Mouse (Mus musculus) forebrain, embryonic 16.5 days (tissue): Measurements from ENCODE around the gene Wnt5b. TPM values are rescaled to one million over a fixed set of nuclear protein-coding genes. Genes with fewer than 3 reads are reported as not detected.

ENCODE experiments used
- ATAC-seq: fragments of 200-750 bp; cut with Nextera tagmentation; 2 replicates; pipeline ENCODE4 v1.8.0; 2017; ENCODE audit warnings: mild to moderate bottlenecking, moderate library complexity
- H3K27ac ChIP-seq: fragments of 300-500 bp; sonication (generic); 2 replicates; pipeline ENCODE4 v1.5.1; 2014; ENCODE audit warnings: low read length, control low read depth
- H3K27me3 ChIP-seq: fragments of 300-500 bp; sonication (generic); replicated peaks from 2 replicates; pipeline ENCODE4 v1.6.1; 2014; ENCODE audit warnings: low read length; ENCODE audit not compliant: control insufficient read depth, insufficient read depth
- H3K36me3 ChIP-seq: fragments of 300-500 bp; sonication (generic); 2 replicates; pipeline ENCODE4 v1.6.1; 2014; ENCODE audit not compliant: control insufficient read depth, insufficient read depth
- H3K4me1 ChIP-seq: fragments of 300-500 bp; sonication (generic); replicated peaks from 2 replicates; pipeline ENCODE4 v1.6.1; 2014; ENCODE audit warnings: low read length; ENCODE audit not compliant: control insufficient read depth, insufficient read depth
- H3K4me2 ChIP-seq: fragments of 300-500 bp; sonication (generic); 2 replicates; pipeline ENCODE4 v1.6.1; 2014; ENCODE audit warnings: mild to moderate bottlenecking, low read length, control low read depth
- H3K4me3 ChIP-seq: fragments of 300-500 bp; sonication (generic); replicated peaks from 2 replicates; pipeline ENCODE4 v1.5.1; 2014; ENCODE audit warnings: mild to moderate bottlenecking, low read length, control low read depth
- H3K9ac ChIP-seq: fragments of 300-500 bp; sonication (generic); replicated peaks from 2 replicates; pipeline ENCODE4 v1.6.1; 2014; ENCODE audit warnings: low read depth, low read length, control low read depth
- H3K9me3 ChIP-seq: fragments of 300-500 bp; sonication (generic); 2 replicates; pipeline ENCODE4 v1.6.1; 2016; ENCODE audit warnings: low read length; ENCODE audit not compliant: control insufficient read depth
- WGBS: fragments of 180-500 bp; shearing (Covaris S2); extraction: QIAGEN DNeasy Blood & Tissue Kit; methylation state at CpG from one replicate; pipeline ENCODE4 v1.1.7; 2014; 5-methylcytosine and 5-hydroxymethylcytosine counted together
- polyA plus RNA-seq: library from polyadenylated mRNA; unstranded; fragments of >200 nt; fragmentation: Nextera tagmentation; extraction: Ambion mirVana; gene quantifications from 2 replicates; pipeline ENCODE4 v1.2.1, GENCODE M21; 2015

Gene Wnt5b
- polyA plus RNA-seq, 1 experiment from 2014 or later, result 2.2 TPM

- 60% methylated on average over 6 of the region's 6 CpGs for WGBS
- no peaks in the 10 kb centered on the region for H3K36me3 ChIP-seq
- ATAC-seq, result no peak
Observed at GRCm38 (mm10) chr6:119407818-119408217, 136.3 kb downstream of the Wnt5b start.

GRCm38 (mm10) chr6:119406528-119406927 is 137.6 kb downstream of the Wnt5b start:
- no peaks in the 10 kb centered on the region for H3K36me3 ChIP-seq
- ATAC-seq, result no peak
- no peaks in the 10 kb centered on the region for H3K4me1 ChIP-seq
- no peak overlapping the region for H3K4me2 ChIP-seq
- H3K9me3 ChIP-seq, result no peaks in the 10 kb centered on the region
- no peak overlapping the region for H3K4me3 ChIP-seq
- H3K9ac ChIP-seq, result no peak overlapping the region
- no peak overlapping the region for H3K27ac ChIP-seq
- no peaks in the 10 kb centered on the region for H3K27me3 ChIP-seq
- 91% methylated on average over 8 of the region's 8 CpGs for WGBS

More at GRCm38 (mm10) chr6:119407818-119408217, 136.3 kb downstream of the Wnt5b start:
- H3K27ac ChIP-seq, result no peak overlapping the region
- no peaks in the 10 kb centered on the region for H3K27me3 ChIP-seq
- H3K9ac ChIP-seq, result no peak overlapping the region
- no peaks in the 10 kb centered on the region for H3K9me3 ChIP-seq
- H3K4me2 ChIP-seq, result no peak overlapping the region
- no peak overlapping the region for H3K4me3 ChIP-seq
- no peaks in the 10 kb centered on the region for H3K4me1 ChIP-seq

GRCm38 (mm10) chr6:119405310-119405709 is 138.8 kb downstream of the Wnt5b start:
- H3K9me3 ChIP-seq, result no peaks in the 10 kb centered on the region
- no peaks in the 10 kb centered on the region for H3K4me1 ChIP-seq
- H3K4me2 ChIP-seq, result no peak overlapping the region
- H3K27ac ChIP-seq, result no peak overlapping the region
- H3K36me3 ChIP-seq, result no peaks in the 10 kb centered on the region
- no peaks in the 10 kb centered on the region for H3K27me3 ChIP-seq
- ATAC-seq, result no peak
- no peak overlapping the region for H3K9ac ChIP-seq
- 84% methylated on average over 7 of the region's 7 CpGs for WGBS
- no peak overlapping the region for H3K4me3 ChIP-seq

- 93% methylated on average over 4 of the region's 4 CpGs for WGBS
- ATAC-seq, result no peak
Observed at GRCm38 (mm10) chr6:119404854-119405253, 139.3 kb downstream of the Wnt5b start.

GRCm38 (mm10) chr6:119402976-119403375 is 141.2 kb downstream of the Wnt5b start:
- Histone ChIP-seq H3K27me3 (no peaks in the 10 kb centered on the region), H3K4me1 (no peaks in the 10 kb centered on the region), H3K9me3 (no peaks in the 10 kb centered on the region), H3K4me2 (no peak overlapping the region), H3K9ac (no peak overlapping the region), H3K4me3 (no peak overlapping the region), H3K36me3 (no peaks in the 10 kb centered on the region), H3K27ac (no peak overlapping the region)
- WGBS, result 92% methylated on average over 3 of the region's 3 CpGs
- no peak for ATAC-seq

More at GRCm38 (mm10) chr6:119404854-119405253, 139.3 kb downstream of the Wnt5b start:
- Histone ChIP-seq H3K9me3 (no peaks in the 10 kb centered on the region), H3K36me3 (no peaks in the 10 kb centered on the region), H3K27ac (no peak overlapping the region), H3K4me1 (no peaks in the 10 kb centered on the region), H3K27me3 (no peaks in the 10 kb centered on the region), H3K9ac (no peak overlapping the region), H3K4me3 (no peak overlapping the region), H3K4me2 (no peak overlapping the region)

- H3K4me2 ChIP-seq, result no peak overlapping the region
- no peaks in the 10 kb centered on the region for H3K9me3 ChIP-seq
- H3K27ac ChIP-seq, result no peak overlapping the region
- H3K9ac ChIP-seq, result no peak overlapping the region
- no peaks in the 10 kb centered on the region for H3K36me3 ChIP-seq
- 87% methylated on average over 8 of the region's 8 CpGs for WGBS
- no peaks in the 10 kb centered on the region for H3K4me1 ChIP-seq
- H3K27me3 ChIP-seq, result no peaks in the 10 kb centered on the region
- no peak overlapping the region for H3K4me3 ChIP-seq
- ATAC-seq, result no peak
Observed at GRCm38 (mm10) chr6:119401545-119402304, 142.4 kb downstream of the Wnt5b start.

GRCm38 (mm10) chr6:119400649-119401048 is 143.5 kb downstream of the Wnt5b start:
- 93% methylated on average over 3 of the region's 3 CpGs for WGBS
- Histone ChIP-seq H3K9me3 (no peaks in the 10 kb centered on the region), H3K4me1 (no peaks in the 10 kb centered on the region), H3K4me3 (no peak overlapping the region), H3K27ac (no peak overlapping the region), H3K9ac (no peak overlapping the region), H3K27me3 (no peaks in the 10 kb centered on the region), H3K4me2 (no peak overlapping the region), H3K36me3 (no peaks in the 10 kb centered on the region)
- no peak for ATAC-seq

- Histone ChIP-seq H3K36me3 (no peaks in the 10 kb centered on the region), H3K4me2 (no peak overlapping the region), H3K4me1 (no peaks in the 10 kb centered on the region), H3K4me3 (no peak overlapping the region), H3K9ac (no peak overlapping the region), H3K27me3 (no peaks in the 10 kb centered on the region), H3K9me3 (no peaks in the 10 kb centered on the region), H3K27ac (no peak overlapping the region)
- WGBS, result 92% methylated on average over 3 of the region's 3 CpGs
- ATAC-seq, result no peak
Observed at GRCm38 (mm10) chr6:119399371-119399770, 144.8 kb downstream of the Wnt5b start.

DNA sequence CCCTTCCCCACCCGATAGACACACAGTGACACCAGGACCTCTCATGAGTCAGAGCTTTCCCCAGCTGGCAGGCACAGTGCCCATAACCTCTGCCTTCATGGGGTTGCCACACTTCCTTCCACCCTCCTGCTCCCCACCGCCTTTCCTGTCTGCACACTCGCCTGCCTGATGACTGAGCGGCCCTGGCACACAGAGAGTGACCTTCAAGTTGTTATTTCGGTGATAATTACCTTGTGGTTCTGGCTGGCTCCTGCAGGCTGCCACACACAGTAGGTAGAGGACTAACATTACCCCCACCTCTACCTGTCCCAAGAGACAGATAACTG is 147.9 kb downstream of the Wnt5b start:
- Histone ChIP-seq H3K4me2 (no peak overlapping the region), H3K27ac (no peak overlapping the region), H3K36me3 (no peaks in the 10 kb centered on the region), H3K4me1 (no peaks in the 10 kb centered on the region), H3K9me3 (no peaks in the 10 kb centered on the region), H3K9ac (no peak overlapping the region), H3K4me3 (no peak overlapping the region), H3K27me3 (no peaks in the 10 kb centered on the region)
- ATAC-seq, result no peak
- 84% methylated on average over 5 of the region's 5 CpGs for WGBS
